Mouse (Mus musculus) kidney, postnatal 36 days (tissue): ENCODE results near the gene 1810049J17Rik.
"Not testable (repeated sequence)": the region's sequence is repeated elsewhere in the genome, so short reads cannot be mapped to it uniquely, and the experiment has no call there.

Experiments
- DNase-seq, 2 experiments: peaks; one replicate each; pipeline ENCODE4 v3.0.0; 2021 to 2022; ENCODE audit warnings: mixed read lengths in 2 of 2

The 1810049J17Rik gene

GRCm38 (mm10) chr15:12321788-12322621 is at the start of gene 1810049J17Rik:
TSS of gene 1810049J17Rik (minus strand) at chr15:12321899.
- peak in 1 of 2 experiments; percentile 63 for DNase-seq

GRCm38 (mm10) chr15:12371183-12371582 is 49.5 kb upstream of the 1810049J17Rik start:
- DNase-seq: peak; percentile 76 to 87

- DNase-seq: no peak
These were observed 48.4 kb upstream of the 1810049J17Rik start for GRCm38 (mm10) chr15:12370096-12370495.

GRCm38 (mm10) chr15:12368850-12369249 is 47.2 kb upstream of the 1810049J17Rik start:
- DNase-seq: no peak

GRCm38 (mm10) chr15:12368357-12368756 is 46.7 kb upstream of the 1810049J17Rik start:
- no peak for DNase-seq

- peak; percentile 53 to 54 for DNase-seq
These were observed 45.8 kb upstream of the 1810049J17Rik start for GRCm38 (mm10) chr15:12367306-12368080.

- DNase-seq: not testable (repeated sequence)
These were observed 45.0 kb upstream of the 1810049J17Rik start for GRCm38 (mm10) chr15:12366580-12367305.

- peak in 1 of 2 experiments; percentile 21 for DNase-seq
These were observed 44.4 kb upstream of the 1810049J17Rik start for GRCm38 (mm10) chr15:12366072-12366469.

GRCm38 (mm10) chr15:12365416-12366071 is 43.8 kb upstream of the 1810049J17Rik start:
- no peak for DNase-seq

- DNase-seq: no peak
These were observed 42.4 kb upstream of the 1810049J17Rik start for GRCm38 (mm10) chr15:12364096-12364495.

- no peak for DNase-seq
These were observed 41.0 kb upstream of the 1810049J17Rik start for GRCm38 (mm10) chr15:12362701-12363040.

GRCm38 (mm10) chr15:12362001-12362700 is 40.5 kb upstream of the 1810049J17Rik start:
- no peak for DNase-seq

GRCm38 (mm10) chr15:12360519-12361212 is 39.0 kb upstream of the 1810049J17Rik start:
- DNase-seq: no peak

- no peak for DNase-seq
These were observed 36.7 kb upstream of the 1810049J17Rik start for GRCm38 (mm10) chr15:12358384-12358783.

GRCm38 (mm10) chr15:12357459-12357858 is 35.8 kb upstream of the 1810049J17Rik start:
- DNase-seq: no peak

- DNase-seq: no peak
These were observed 34.2 kb upstream of the 1810049J17Rik start for GRCm38 (mm10) chr15:12355907-12356306.

- DNase-seq: no peak
These were observed 33.6 kb upstream of the 1810049J17Rik start for GRCm38 (mm10) chr15:12355261-12355660.

GRCm38 (mm10) chr15:12354281-12354810 is 32.6 kb upstream of the 1810049J17Rik start:
- no peak for DNase-seq

GRCm38 (mm10) chr15:12351470-12351869 is 29.8 kb upstream of the 1810049J17Rik start:
- no peak for DNase-seq

GRCm38 (mm10) chr15:12349840-12350239 is 28.1 kb upstream of the 1810049J17Rik start:
- DNase-seq: no peak

GRCm38 (mm10) chr15:12348950-12349349 is 27.3 kb upstream of the 1810049J17Rik start:
- DNase-seq: no peak
